Mouse (Mus musculus) cerebellum, adult 2 months (tissue): ENCODE data around the gene P4ha2. TPM values are rescaled to one million over a fixed set of nuclear protein-coding genes. Genes with fewer than 3 reads are reported as not detected.

Experiments used
- DNase-seq, 2 experiments: peaks; one replicate each; pipeline ENCODE4 v3.0.0; 2021
- H3K27ac ChIP-seq: fragments of 200-500 bp; 2 replicates; pipeline ENCODE4 v1.5.1; 2012; ENCODE audit warnings: low read length, control low read depth, inconsistent platforms; ENCODE audit not compliant: insufficient read depth
- H3K27me3 ChIP-seq: fragments of 200-500 bp; 2 replicates; pipeline ENCODE4 v1.6.1; 2012; ENCODE audit warnings: inconsistent platforms, mild to moderate bottlenecking, low read length, moderate library complexity; ENCODE audit not compliant: control insufficient read depth, insufficient read depth
- H3K4me1 ChIP-seq: fragments of 200-500 bp; 2 replicates; pipeline ENCODE4 v1.6.1; 2011; ENCODE audit warnings: low read length; ENCODE audit not compliant: control insufficient read depth, insufficient read depth
- H3K4me3 ChIP-seq: fragments of 200-500 bp; replicated peaks from 2 replicates; pipeline ENCODE3; 2011; ENCODE audit warnings: mild to moderate bottlenecking, low read depth, low read length, control low read depth; ENCODE audit not compliant: insufficient read depth
- CTCF ChIP-seq: fragments of 200-500 bp; IDR thresholded peaks from 2 replicates; pipeline ENCODE4 v1.5.1; 2011; ENCODE audit warnings: low read depth, mild to moderate bottlenecking, control low read depth, low read length, moderate library complexity, borderline replicate concordance; ENCODE audit not compliant: insufficient read depth
- POLR2A ChIP-seq: fragments of 200-500 bp; IDR thresholded peaks from 2 replicates; pipeline ENCODE4 v1.6.1; 2011; ENCODE audit warnings: low read length, control low read depth, borderline replicate concordance; ENCODE audit not compliant: insufficient read depth
- WGBS: fragments of 180-500 bp; shearing (Covaris S2); methylation state at CpG from one replicate; pipeline ENCODE4 v1.1.7; 2018; 5-methylcytosine and 5-hydroxymethylcytosine counted together
- polyA plus RNA-seq: library from polyadenylated mRNA; depleted of rRNA; stranded (reverse); fragments of >200 nt; gene quantifications from 2 replicates; pipeline ENCODE4 v1.2.3, GENCODE M21; 2012

P4ha2 gene
- polyA plus RNA-seq, 1 experiment, result 13.6 TPM

GRCm38 (mm10) chr11:54101701-54102100, 1.8 kb downstream of the P4ha2 start:
- DNase-seq, result peak in 1 of 2 experiments; percentile 0
- Histone ChIP-seq H3K4me3 (peak overlapping the region; percentile 56), H3K27ac (no peak overlapping the region), H3K4me1 (peaks cover 6% of the 10 kb centered on the region), H3K27me3 (no peaks in the 10 kb centered on the region)
- 94% methylated on average over 9 of the region's 9 CpGs for WGBS
- TF ChIP-seq POLR2A (no peak), CTCF (no peak)

GRCm38 (mm10) chr11:54102706-54103449, 3.0 kb downstream of the P4ha2 start:
- Histone ChIP-seq H3K4me3 (no peak overlapping the region), H3K27ac (no peak overlapping the region), H3K4me1 (peaks cover 13% of the 10 kb centered on the region), H3K27me3 (no peaks in the 10 kb centered on the region)
- 88% methylated on average over 10 of the region's 10 CpGs for WGBS
- no peak for TF ChIP-seq POLR2A
- TF ChIP-seq CTCF, result no peak
- DNase-seq, result no peak

- H3K27me3 ChIP-seq, result no peaks in the 10 kb centered on the region
- H3K4me1 ChIP-seq, result peaks cover 20% of the 10 kb centered on the region
- no peak overlapping the region for H3K27ac ChIP-seq
- WGBS, result 98% methylated on average over 6 of the region's 6 CpGs
- peak in 1 of 2 experiments; percentile 1 for DNase-seq
- TF ChIP-seq CTCF, result no peak
- TF ChIP-seq POLR2A, result no peak
- no peak overlapping the region for H3K4me3 ChIP-seq
These were observed 5.1 kb downstream of the P4ha2 start for GRCm38 (mm10) chr11:54105011-54105410.

GRCm38 (mm10) chr11:54106676-54107075, 6.8 kb downstream of the P4ha2 start:
- TF ChIP-seq POLR2A (no peak), CTCF (no peak)
- H3K4me3 ChIP-seq, result no peak overlapping the region
- 40% methylated on average over 3 of the region's 3 CpGs for WGBS
- no peaks in the 10 kb centered on the region for H3K27me3 ChIP-seq
- peaks cover 20% of the 10 kb centered on the region for H3K4me1 ChIP-seq
- H3K27ac ChIP-seq, result no peak overlapping the region
- peak in 1 of 2 experiments; percentile 7 for DNase-seq

GRCm38 (mm10) chr11:54107239-54107638, 7.3 kb downstream of the P4ha2 start:
- peak; percentile 66 to 76 for DNase-seq
- TF ChIP-seq POLR2A, result no peak
- TF ChIP-seq CTCF, result no peak
- Histone ChIP-seq H3K4me1 (peaks cover 20% of the 10 kb centered on the region), H3K27ac (no peak overlapping the region), H3K27me3 (no peaks in the 10 kb centered on the region), H3K4me3 (no peak overlapping the region)
- 2% methylated on average over 7 of the region's 7 CpGs for WGBS

GRCm38 (mm10) chr11:54108131-54108530, 8.2 kb downstream of the P4ha2 start:
- no peak for TF ChIP-seq POLR2A
- no peak for TF ChIP-seq CTCF
- H3K4me1 ChIP-seq, result peaks cover 23% of the 10 kb centered on the region
- H3K4me3 ChIP-seq, result no peak overlapping the region
- no peaks in the 10 kb centered on the region for H3K27me3 ChIP-seq
- DNase-seq, result peak; percentile 3 to 12
- WGBS, result 86% methylated on average over 3 of the region's 3 CpGs
- no peak overlapping the region for H3K27ac ChIP-seq

GRCm38 (mm10) chr11:54108894-54109293, 9.0 kb downstream of the P4ha2 start:
- Histone ChIP-seq H3K4me1 (peaks cover 23% of the 10 kb centered on the region), H3K27me3 (no peaks in the 10 kb centered on the region), H3K27ac (no peak overlapping the region), H3K4me3 (no peak overlapping the region)
- no peak for TF ChIP-seq CTCF
- DNase-seq, result peak; percentile 31 to 33
- 52% methylated on average over 5 of the region's 5 CpGs for WGBS

GRCm38 (mm10) chr11:54111291-54111690, 11.4 kb downstream of the P4ha2 start:
- Histone ChIP-seq H3K27ac (no peak overlapping the region), H3K4me3 (no peak overlapping the region), H3K27me3 (no peaks in the 10 kb centered on the region), H3K4me1 (peaks cover 26% of the 10 kb centered on the region)
- no peak for TF ChIP-seq CTCF
- no peak for TF ChIP-seq POLR2A
- DNase-seq, result peak; percentile 5 to 13
- WGBS, result 91% methylated on average over 7 of the region's 7 CpGs
